Mouse (Mus musculus): ENCODE results near the gene Upf1.

The Upf1 gene

DNA sequence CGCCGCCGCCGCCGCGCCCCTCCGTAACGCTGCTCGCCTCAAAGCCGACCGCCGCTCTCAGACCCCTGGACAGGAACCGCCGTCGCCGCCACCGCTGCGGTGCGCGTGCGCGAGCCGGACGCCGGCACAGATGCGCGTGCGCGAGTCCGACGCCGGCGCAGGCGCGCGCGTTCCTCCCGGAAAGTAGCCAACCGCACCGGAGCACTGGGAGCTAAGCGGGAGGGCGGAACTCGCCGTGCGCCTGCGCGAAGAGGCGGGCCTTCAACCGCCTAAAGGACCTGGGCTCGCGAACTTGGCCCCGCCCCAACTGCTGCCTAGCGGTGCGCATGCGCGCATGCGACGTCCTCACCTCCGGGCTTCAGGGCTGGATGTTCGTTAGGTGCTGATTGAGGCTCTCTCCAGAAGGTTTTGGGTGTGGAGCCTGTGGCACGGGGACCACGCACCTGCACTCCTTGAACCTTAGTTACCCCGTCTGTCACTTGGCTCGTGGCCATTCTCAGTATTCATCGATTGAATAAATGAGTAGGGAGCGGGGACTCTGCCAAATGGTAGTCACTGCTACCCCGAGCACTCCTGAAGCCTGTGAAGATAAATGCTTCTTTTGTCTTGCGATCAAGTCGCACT is at the start of gene Upf1:
Gene Upf1 (minus strand): TSS at position 85 of the 624 bp plus-strand sequence.
- DNase-seq (ENCODE audit: low read depth, low spot score): peak; percentile 100

DNA sequence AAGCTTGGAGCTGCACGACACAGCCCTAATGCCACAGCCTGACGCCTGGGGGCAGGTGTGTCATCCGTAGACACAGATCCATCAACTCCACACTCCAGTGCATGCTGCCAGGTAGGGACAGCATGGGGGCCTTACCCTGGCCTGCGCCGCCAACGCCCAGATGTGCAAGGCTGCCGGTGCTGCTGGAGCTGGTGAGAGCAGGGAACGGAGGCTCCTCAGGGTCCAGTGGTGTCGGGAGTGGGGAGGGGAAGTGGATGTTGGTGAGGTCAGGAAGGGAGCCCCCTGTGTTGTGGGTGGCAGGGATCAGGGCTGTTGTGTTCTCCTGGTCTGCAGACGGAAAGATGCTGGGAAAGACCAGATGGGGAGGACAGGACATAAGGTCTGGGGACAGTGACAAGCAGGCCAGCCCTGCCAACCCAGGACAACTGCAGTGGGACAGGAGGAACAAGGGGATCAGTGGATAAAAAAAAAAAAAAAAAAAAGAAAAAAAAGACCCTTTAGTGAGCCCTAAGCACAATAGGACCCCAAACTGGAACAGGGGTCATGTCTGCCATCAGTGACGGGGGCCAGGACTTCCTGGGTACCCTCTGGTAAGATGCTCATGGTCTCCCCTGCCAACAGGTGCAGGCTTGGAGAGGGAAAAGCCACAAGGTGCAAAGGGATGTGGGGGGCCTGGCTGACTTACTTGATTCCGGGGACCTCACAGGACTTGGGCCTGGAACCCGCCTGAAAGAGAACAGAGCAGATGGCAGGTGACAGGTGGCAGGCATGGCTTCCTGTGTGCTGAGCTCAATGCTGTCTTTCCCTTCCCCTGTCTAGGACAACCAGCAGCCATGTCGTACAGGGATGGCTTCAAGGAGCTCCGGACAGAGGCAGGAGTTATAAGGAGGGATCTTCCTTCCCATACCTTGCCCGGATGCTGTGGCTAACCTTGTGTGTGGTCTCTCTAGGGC is 44.8 kb upstream of the Upf1 start:
- no peak for DNase-seq (ENCODE audit: low read depth, low spot score)

DNA sequence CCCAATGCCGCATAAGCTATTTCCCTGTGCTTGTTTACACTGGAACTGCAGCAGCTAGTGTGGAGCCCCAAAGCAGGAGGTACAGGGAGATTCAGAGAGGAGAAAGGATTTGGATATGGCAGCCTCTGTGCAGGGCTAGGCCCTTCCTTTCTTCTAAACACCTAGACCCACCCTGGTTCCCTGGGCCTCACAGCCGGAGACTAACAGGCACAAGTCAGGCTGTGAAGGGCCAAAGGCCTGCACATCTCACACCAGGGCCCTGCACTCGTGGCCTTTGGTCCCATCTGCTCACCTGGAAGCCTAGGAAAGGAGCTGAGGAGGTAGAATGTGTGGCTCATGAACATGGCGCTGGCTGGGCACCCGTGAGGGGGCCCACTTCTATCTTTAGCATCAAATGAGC is 43.1 kb upstream of the Upf1 start:
- no peak for DNase-seq (ENCODE audit: low read depth, low spot score)

DNA sequence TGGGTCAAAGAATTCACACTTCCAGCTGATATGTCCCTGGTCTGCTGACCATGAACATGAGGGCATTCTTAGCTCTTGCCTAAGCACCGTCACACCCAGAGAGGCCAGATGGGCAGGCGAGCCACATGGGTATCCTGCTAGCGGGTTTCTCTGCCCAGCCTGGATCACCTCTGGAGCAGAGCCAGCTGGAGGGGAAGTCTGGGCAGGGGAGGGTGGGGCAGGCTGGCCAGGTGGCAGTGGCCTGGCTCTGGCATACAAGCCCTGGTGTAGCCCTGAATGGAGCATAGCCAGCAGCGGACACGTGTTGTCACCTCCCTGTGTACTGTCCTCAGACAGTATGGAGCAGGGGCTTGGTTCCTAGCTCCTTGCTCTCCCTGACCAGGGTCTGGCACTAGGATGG is 42.6 kb upstream of the Upf1 start:
- no peak for DNase-seq (ENCODE audit: low read depth, low spot score)

DNA sequence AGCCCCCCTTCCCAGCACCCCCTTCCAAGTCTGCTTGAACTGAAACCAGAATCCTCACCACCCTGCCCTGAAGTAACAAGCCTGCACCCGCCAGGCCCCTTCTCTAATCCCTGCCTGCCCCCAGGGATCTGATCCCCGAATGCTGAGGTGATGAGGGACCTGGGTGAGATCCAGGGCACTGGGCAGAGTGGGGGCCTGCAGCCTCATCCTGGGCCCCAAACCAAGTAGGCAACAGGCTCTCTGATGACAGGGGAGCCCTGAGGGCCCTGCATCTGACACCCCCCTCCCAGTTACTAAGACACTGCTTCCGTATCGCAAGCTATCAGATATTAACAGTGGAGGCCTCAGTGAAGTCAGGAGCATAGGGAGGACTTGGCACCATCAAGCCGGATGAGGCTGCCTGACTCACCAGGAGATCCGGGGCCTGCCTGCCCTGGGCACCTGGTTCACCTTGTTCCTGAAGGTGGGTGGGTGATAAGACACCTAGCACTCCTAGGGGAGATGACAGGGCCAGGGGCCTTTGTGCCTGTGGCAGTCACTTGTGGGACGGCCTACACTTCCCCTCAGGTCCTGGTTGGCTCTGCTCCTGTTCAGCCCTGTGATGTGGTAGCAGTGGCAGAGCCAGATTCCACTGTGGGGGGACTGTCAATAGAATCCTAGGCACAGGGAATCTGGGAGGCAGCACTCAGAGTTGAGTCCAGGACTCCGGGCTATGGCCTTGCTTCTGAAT is 41.4 kb upstream of the Upf1 start:
- DNase-seq (ENCODE audit: low read depth, low spot score): no peak

DNA sequence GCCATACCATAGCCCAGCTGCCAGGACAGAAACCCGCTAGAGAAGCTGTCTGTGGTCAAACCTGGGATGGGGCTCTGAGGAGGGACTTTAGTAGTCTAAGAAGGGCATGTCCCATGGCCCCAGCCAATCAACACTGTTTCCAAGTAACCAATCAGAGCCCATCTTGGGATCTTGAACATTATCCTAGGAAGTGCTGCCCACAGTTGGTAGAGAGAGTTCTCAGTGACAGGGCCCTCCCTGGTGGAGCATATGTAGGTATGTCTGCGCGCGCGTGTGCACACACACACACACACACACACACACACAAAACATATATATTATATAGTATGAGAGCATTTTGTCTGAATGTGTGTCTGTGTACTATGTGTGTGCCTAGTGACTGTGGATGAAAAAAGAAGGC is 40.0 kb upstream of the Upf1 start:
- no peak for DNase-seq (ENCODE audit: low read depth, low spot score)

DNA sequence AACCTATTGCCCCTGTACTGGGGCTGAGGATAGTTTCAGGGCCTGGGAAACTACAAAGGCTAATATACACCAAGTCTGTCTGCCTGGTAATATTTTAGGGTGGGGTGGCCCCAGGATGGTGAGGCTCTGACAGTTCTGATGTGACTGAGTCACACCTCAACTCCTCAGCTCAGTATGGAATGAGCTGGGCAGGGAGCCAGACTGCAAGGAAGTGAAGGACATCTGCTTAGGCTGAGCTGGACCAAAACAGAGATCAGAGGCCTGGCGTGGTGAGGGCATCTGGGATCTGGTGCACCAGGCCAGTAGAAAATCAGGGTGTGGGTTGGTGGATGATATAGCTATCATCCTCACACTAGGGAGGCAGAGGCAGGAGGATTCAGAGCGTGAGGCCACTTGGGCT is 36.6 kb upstream of the Upf1 start:
- DNase-seq (ENCODE audit: low read depth, low spot score): no peak

DNA sequence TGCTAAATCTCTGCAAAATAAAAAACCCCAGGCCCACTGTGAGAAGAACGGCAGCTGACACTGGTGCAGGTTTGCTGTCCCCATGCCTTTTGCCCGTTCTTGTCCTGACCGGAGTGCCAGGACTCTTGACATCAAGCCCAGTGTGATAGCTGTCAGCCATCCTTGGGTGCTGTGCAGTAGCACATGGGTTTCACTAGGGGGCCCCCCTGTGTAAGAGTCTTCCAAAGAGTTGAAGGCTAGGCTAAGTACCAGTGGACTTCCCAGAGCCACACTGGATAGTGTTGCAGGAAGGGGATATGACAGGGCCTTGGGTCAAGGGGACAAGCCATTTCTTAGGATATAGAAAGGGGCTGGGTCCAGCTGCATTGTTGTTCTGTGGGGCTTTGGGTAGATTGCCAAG is 30.2 kb upstream of the Upf1 start:
- DNase-seq (ENCODE audit: low read depth, low spot score): peak; percentile 61

DNA sequence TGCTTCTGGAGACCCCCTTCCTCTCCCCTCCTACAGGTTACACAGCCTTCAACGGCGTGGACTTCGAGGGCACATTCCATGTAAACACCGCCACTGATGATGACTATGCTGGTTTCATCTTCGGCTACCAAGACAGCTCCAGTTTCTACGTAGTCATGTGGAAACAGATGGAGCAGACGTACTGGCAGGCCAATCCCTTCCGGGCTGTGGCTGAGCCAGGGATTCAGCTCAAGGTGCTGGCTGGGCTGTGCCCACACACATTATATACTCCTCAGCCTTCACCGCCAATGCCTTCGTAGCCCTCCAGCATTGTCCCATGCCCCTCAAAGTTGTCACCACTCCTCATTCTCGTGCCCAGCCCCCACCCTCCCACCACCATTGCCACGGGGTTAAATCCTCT is 27.0 kb upstream of the Upf1 start:
- no peak for DNase-seq (ENCODE audit: low read depth, low spot score)

DNA sequence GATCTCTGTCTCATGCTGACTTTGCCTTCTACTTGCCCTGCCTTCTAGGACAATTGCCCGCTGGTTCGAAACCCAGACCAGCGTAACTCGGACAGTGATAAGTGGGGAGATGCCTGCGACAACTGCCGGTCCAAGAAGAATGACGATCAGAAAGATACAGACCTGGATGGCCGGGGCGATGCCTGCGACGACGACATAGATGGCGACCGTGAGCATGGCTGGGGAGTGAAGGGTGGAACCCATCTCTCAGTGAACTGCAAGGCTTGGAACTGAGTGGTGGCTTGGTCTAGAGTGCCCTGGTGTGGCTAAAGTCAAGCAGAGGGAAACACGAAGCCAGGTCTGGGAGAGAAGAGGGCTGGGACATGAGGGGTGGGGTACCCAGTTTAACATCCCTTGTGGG is 24.0 kb upstream of the Upf1 start:
- no peak for DNase-seq (ENCODE audit: low read depth, low spot score)

DNA sequence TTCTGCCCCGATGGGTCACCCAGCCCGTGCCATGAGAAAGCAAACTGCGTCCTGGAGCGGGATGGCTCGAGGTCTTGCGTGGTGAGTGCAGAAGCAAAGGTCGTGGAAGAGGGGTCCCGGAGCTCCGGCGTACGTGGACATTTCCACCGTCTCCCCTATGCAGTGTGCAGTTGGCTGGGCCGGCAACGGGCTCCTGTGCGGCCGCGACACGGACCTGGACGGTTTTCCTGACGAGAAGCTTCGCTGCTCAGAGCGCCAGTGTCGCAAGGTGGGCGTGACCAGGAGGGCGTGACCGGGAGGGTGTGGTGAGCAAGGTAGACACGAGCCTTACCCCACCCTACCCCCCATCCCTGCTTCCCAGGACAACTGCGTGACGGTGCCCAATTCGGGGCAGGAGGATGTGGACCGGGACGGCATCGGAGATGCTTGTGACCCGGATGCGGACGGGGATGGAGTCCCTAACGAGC is 23.2 kb upstream of the Upf1 start:
- no peak for DNase-seq (ENCODE audit: low read depth, low spot score)

DNA sequence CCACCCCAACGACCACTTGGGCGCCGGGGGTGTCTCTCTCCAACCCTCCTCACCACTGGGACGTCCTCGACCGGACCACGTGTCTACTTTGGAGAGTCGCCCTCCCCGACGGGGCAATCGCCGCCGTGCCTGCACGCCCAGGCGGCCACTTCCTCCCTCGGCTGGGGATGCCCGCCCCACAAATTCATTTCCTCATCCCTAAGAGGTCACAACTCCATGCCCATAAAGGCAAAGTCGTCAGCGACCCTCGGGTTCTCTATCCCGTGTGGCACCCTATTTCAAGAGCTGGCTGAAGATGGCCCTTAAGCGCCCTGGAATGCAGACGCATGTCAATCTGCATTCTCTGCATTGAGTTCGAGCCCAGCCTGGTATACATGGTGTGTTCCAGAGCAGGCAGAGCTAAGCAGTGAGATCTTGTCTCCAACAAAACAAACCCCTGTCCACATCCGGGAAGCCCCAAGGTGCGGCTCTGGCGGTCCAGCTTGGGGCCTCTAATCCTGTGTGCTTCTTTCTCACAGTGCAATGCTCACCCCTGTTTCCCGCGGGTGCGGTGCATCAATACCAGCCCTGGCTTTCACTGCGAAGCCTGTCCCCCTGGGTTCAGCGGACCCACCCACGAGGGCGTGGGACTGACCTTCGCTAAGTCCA is 22.3 kb upstream of the Upf1 start:
- DNase-seq (ENCODE audit: low read depth, low spot score): no peak

DNA sequence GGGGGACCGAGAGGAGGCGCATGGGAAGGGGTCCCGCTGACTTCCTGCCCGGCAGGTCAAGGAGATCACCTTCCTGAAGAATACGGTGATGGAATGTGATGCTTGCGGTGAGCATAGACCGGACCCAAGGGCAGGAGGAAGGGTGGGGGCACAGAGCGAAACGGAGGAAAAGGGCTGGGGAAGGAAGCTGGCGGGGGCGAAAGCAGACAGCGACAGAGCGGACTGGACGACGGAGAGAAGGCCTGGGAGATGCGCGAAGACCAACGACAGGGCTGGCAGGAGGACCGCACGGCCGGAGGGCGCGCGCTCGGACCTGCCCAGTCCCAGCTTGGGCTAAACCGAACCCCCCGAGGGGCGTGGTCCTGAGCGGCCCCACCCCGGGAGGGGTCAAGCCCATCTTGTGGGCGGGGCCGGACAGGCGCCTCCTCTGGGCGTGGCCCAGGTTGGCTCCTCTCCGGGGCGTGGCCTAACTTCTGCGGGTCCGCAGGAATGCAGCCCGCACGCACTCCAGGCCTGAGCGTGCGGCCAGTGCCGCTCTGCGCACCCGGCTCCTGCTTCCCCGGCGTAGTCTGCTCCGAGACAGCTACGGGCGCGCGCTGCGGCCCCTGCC is 21.3 kb upstream of the Upf1 start:
- DNase-seq (ENCODE audit: low read depth, low spot score): peak; percentile 75

DNA sequence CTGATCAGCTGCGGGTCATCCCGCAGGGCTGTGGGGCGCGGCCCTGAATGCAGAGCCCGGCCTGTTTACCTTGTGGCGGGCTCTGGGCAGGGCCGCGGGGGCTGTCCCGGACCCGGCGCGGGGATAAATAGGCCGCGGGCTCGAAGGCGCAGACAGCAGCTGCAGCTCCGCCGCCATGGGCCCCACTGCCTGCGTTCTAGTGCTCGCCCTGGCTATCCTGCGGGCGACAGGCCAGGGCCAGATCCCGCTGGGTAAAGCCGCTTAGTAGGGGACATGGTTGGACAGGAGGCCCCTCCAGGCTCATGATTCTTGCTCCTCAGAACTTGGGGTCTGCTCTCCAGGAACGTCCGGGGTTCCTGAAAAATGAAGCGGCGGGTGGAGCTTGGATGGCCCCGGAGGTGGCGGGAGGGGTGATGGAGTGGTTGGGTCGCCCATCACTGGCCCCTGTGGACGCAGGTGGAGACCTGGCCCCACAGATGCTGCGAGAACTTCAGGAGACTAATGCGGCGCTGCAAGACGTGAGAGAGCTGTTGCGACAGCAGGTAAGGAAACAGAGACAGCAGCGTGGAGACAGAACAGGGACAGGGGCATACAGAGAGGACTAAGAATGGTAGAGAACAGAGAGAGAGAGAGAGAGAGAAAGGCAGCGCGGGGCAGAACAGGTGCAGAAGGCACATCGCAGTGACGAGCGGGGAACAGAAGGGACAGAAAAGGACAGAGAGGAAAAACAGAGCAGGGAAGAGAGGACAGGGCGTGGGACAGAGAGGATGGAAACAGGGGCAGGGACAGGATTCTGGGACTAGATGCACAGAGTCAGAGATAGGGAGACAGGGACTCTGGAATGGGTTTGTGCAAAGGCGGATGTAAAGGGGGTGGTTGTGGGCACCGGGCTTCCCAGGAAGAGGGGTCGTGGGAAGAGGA is 20.6 kb upstream of the Upf1 start, which contains the start of gene Comp:
Gene Comp (plus strand): TSS at position 162 of the 921 bp plus-strand sequence.
- DNase-seq (ENCODE audit: low read depth, low spot score): no peak

DNA sequence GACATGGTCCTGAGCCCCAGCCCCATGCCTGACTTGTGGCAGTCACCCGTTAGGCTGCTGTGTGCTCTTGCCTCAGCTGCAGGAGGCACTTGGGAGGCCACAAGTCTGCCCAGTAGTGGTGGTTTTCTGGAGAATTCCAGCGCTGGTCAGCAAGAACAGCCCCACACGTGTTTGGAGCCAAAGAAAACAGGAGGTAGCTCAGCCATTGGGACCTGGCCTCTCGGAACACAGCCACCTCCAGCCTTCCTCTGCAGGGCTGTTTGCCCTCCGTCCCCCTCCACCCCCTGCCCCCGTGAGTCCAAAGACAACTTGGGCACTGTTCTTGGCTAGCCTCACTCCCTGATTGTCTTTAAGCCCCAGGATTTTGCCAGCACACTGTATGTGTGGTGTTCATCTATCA is 18.9 kb upstream of the Upf1 start:
- DNase-seq (ENCODE audit: low read depth, low spot score): no peak

DNA sequence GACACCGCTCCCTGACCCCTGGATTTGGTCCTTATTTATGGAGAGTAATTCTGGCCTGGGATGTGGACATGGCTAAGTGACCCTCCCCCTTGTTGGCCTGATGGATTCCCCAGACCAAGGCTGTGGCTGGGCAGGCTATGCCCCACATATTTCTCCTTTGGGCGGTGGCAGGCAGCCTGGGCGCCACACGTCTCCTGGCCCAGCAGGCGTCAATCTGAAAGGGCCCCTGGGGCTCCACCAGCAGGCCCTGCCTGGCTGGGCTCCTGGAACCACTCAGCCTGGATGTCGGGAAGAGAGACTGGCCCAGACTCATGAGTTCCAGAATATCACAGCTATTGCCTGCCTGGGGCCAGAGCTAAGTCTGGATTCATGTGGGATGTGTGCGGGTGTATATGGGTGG is 17.4 kb upstream of the Upf1 start:
- DNase-seq (ENCODE audit: low read depth, low spot score): no peak

DNA sequence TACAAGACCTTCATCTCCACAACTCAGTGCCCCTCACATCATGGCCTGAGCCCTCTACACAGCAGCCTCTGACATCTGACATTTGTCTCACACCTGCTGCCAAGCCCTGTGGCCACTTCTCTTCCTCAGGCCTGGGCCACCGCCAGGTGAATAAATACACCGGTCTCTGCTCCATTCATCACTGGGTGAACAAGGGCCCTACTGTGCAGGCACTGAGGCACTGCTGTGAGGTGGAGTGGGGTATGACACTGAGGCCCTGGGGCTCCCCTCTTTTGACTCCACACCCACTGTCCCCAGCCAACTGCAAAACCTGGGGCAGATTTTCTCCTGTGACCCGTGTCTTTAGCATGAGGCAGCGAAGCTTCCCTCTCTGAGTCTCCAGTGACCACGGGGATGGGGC is 13.5 kb upstream of the Upf1 start:
- no peak for DNase-seq (ENCODE audit: low read depth, low spot score)

DNA sequence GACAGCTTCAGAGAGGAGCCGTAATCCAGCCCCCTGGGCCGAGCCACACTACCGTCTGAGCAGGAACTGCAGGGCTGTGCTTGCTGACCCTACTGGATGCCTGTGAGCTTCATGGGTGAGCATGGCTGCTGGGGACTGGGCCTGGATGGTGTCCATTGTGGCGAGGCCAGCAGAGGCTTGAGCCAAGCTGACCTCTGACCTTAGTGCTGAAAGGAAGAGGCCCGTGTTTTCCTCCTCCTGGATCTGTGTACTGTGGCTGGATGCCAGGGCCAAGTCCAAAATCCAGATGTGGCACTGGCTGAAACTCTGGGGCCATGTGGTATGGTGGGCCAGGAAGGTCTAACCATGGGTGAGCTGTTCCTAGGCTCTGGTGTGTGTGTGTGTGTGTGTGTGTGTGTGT is 11.0 kb upstream of the Upf1 start:
- DNase-seq (ENCODE audit: low read depth, low spot score): no peak

DNA sequence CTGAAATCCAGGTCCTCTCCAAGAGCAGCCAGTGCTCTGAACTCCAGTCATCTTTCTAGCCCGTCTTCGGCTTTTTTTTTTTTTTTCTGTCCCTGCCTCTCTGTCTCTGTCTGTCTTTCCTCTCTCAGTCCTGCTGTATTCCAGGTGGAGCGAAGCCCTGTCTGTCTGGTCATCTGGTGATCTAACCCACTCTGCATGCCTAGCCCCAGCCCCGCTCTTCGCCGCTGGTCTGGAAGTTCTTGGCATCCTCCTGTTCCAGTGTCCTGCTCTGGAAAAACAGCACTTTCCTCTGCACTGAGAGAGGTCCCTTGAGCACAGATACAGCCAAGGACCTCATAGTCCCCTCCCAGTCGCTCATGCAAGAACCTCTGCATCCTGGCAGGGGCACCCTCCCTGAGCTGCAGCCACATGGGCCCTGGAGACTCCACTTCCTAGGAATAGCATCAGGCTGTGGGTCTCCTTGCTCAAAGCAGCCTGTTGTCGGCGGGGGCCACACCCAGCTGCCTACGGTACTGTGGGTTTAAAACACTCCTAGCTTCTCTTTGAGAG is 8.5 kb upstream of the Upf1 start:
- no peak for DNase-seq (ENCODE audit: low read depth, low spot score)

DNA sequence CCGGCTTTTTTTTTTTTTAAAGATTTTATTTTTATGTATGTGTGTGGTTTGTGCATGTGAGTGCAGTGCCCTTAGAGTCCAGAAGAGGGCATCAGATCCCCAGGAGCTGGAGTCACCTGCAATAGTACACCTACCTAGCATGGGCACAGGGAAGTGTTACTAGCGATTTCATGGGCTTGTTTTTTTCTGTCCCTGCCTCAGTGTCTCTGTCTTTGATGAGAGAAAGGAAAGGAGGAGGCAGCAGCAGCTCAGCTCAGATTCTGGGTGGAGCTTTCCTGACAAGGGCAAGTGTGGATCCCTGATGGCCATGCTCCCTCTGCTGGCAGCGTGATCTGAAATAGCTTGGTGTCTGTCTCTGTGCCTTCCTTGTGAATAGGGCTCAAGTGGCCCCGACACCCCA is 7.7 kb upstream of the Upf1 start:
- no peak for DNase-seq (ENCODE audit: low read depth, low spot score)

Measured in mesoderm, embryonic 11.5 days (tissue).